Mouse (Mus musculus): Measurements from ENCODE around the gene 3110040M04Rik. TPM values are rescaled to one million over a fixed set of nuclear protein-coding genes. Genes with fewer than 3 reads are reported as not detected.
"Not testable (repeated sequence)": the region's sequence is repeated elsewhere in the genome, so short reads cannot be mapped to it uniquely, and the experiment has no call there.

The 3110040M04Rik gene
- polyA plus RNA-seq, 1 experiment from 2014 or later: 0.66 TPM

DNA sequence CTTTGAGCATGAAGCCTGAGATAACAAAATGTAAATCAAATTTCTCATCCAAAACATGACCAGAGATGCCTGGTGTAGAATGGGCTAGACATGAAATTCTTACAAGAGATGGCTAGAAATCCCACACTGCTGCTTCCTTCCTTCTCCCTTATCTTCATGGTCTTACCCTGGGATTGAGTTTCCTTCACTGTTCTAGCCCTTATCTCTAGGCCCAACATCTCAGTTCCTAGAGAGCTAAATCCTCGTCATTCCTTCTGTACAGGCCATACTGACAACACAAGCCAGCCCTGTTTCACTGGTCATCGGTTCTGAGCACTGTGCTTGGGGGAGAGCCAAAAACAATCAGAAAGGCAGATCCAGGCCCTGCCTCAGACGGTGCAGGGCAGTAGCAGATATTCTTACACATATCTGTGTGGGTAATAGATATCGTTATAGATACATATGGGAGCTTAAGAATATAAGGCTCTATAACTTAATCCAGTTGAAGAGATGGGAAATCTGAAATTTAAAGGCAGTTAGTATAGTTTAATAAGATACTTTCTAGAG is 17.0 kb upstream of the 3110040M04Rik start:
- not testable (repeated sequence) for H3K4me1 ChIP-seq (ENCODE audit: control insufficient read depth, insufficient read depth, low read length); H3K4me2 ChIP-seq (ENCODE audit: low read depth); H3K27ac ChIP-seq (ENCODE audit: low read depth, low read length); H3K27me3 ChIP-seq (ENCODE audit: control insufficient read depth, insufficient read depth, low read length); DNase-seq (ENCODE audit: low spot score); H3K9ac ChIP-seq (ENCODE audit: low read length); H3K36me3 ChIP-seq (ENCODE audit: control insufficient read depth, insufficient read depth, low read length); H3K9me3 ChIP-seq (ENCODE audit: control insufficient read depth, low read length); H3K4me3 ChIP-seq (ENCODE audit: low read depth, low read length); ATAC-seq (ENCODE audit: insufficient read depth, low FRiP score, low TSS enrichment)
- WGBS: 91% methylated on average over 4 of the region's 4 CpGs

DNA sequence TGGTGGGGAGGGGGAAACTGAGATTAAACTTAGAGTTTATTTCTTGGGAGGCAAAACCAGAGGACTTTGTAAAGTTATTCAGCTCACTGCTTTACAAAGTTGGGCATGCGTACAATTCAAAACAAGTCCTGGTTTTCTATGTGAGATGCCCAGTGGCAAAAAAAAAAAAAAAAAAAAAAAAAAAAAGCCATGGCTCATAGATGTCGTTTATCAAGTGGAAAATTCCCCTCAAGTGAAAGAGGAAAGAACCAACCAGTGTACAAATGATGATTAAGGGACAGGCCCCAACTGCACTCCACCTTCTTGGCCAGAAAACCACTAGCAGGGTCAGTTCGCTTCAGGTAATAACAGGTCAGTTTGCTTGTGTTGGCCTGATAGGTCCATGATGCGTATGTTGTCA is 15.5 kb upstream of the 3110040M04Rik start:
- Histone ChIP-seq H3K9me3 (ENCODE audit: control insufficient read depth, low read length) (no peaks in the 10 kb centered on the region), H3K27me3 (ENCODE audit: control insufficient read depth, insufficient read depth, low read length) (no peaks in the 10 kb centered on the region), H3K36me3 (ENCODE audit: control insufficient read depth, insufficient read depth, low read length) (no peaks in the 10 kb centered on the region), H3K4me3 (ENCODE audit: low read depth, low read length) (no peak overlapping the region), H3K4me2 (ENCODE audit: low read depth) (no peak overlapping the region), H3K4me1 (ENCODE audit: control insufficient read depth, insufficient read depth, low read length) (no peaks in the 10 kb centered on the region), H3K9ac (ENCODE audit: low read length) (no peak overlapping the region), H3K27ac (ENCODE audit: low read depth, low read length) (no peak overlapping the region)
- 92% methylated on average over 4 of the region's 4 CpGs for WGBS
- DNase-seq (ENCODE audit: low spot score) (no peak), ATAC-seq (ENCODE audit: insufficient read depth, low FRiP score, low TSS enrichment) (no peak)

DNA sequence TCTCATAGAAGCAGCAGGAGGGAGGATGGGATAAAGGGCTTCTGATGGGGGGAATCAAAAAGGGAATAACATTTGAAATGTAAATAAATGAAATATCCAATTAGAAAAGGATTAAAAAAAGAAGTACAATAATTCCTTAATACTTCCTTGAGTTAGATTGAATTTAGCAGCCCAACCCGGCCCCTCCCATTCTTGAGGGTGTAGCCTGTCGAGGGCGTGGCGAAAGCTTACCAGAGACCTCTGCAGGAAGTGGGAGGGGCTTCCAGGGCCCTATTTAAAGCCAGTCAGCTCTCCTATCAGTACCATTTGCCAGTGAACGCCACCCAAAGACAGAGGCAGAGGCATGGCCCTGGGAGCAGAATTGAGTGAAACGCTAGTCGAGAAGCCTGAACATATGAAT is 11.8 kb upstream of the 3110040M04Rik start, which contains the start of gene Gm8947:
Gm8947 (plus strand) TSS at position 302 of the 400 bp plus-strand sequence.
- no CpG with 5 or more reads among the region's 7 CpGs for WGBS
- H3K36me3 ChIP-seq (ENCODE audit: control insufficient read depth, insufficient read depth, low read length); H3K9me3 ChIP-seq (ENCODE audit: control insufficient read depth, low read length); H3K4me2 ChIP-seq (ENCODE audit: low read depth); ATAC-seq (ENCODE audit: insufficient read depth, low FRiP score, low TSS enrichment); H3K27me3 ChIP-seq (ENCODE audit: control insufficient read depth, insufficient read depth, low read length); DNase-seq (ENCODE audit: low spot score); H3K27ac ChIP-seq (ENCODE audit: low read depth, low read length); H3K4me1 ChIP-seq (ENCODE audit: control insufficient read depth, insufficient read depth, low read length); H3K9ac ChIP-seq (ENCODE audit: low read length); H3K4me3 ChIP-seq (ENCODE audit: low read depth, low read length): not testable (repeated sequence)

DNA sequence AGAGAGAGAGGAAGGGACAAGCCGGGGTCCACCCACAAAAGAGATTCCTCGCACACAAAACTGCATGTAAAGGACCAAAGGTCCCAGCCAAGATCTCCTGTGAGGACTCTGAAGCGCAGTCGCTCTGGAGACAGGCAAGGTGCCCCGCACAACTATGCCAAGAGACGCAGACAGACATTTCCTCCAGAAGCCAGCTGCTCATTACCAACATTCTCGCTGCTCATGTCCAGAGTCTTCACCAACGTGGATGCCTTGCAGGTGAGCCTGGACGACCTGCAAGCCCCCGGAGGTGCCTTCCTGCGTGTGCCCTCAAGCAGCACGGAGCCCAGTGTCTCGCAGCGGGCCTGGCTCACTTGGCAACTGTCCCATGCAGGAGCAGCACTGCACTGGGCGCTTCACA is 11.2 kb upstream of the 3110040M04Rik start:
- not testable (repeated sequence) for H3K36me3 ChIP-seq (ENCODE audit: control insufficient read depth, insufficient read depth, low read length); ATAC-seq (ENCODE audit: insufficient read depth, low FRiP score, low TSS enrichment)
- WGBS: 95% methylated on average over 13 of the region's 15 CpGs

DNA sequence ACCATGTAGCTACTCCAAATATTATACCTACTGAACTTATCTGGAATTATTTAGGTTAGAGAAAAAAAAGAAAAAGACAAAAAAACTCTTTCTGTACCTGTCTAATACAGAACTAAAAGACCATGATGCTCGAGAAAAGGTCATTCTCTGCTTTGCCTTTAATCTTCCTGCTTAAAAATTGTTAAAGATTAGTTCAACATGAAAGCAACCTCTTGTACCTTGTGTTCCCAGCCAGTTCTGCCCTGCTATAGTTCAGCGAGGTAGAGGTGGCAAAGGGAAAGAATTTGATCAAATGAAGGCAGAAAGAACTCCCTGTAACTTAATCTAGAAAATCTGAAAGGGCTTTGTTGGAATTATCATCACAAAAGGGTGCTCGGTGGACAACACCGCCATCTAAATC is 7.9 kb upstream of the 3110040M04Rik start:
- not testable (repeated sequence) for H3K4me3 ChIP-seq (ENCODE audit: low read depth, low read length); DNase-seq (ENCODE audit: low spot score); H3K9ac ChIP-seq (ENCODE audit: low read length); H3K9me3 ChIP-seq (ENCODE audit: control insufficient read depth, low read length); H3K4me1 ChIP-seq (ENCODE audit: control insufficient read depth, insufficient read depth, low read length); H3K4me2 ChIP-seq (ENCODE audit: low read depth); H3K36me3 ChIP-seq (ENCODE audit: control insufficient read depth, insufficient read depth, low read length); H3K27ac ChIP-seq (ENCODE audit: low read depth, low read length); H3K27me3 ChIP-seq (ENCODE audit: control insufficient read depth, insufficient read depth, low read length); ATAC-seq (ENCODE audit: insufficient read depth, low FRiP score, low TSS enrichment)
- WGBS: 76% methylated on average over 4 of the region's 4 CpGs

More for the DNA sequence above, 11.2 kb upstream of the 3110040M04Rik start:
- H3K9me3 ChIP-seq (ENCODE audit: control insufficient read depth, low read length); H3K4me2 ChIP-seq (ENCODE audit: low read depth); DNase-seq (ENCODE audit: low spot score); H3K4me3 ChIP-seq (ENCODE audit: low read depth, low read length); H3K4me1 ChIP-seq (ENCODE audit: control insufficient read depth, insufficient read depth, low read length); H3K27me3 ChIP-seq (ENCODE audit: control insufficient read depth, insufficient read depth, low read length); H3K9ac ChIP-seq (ENCODE audit: low read length); H3K27ac ChIP-seq (ENCODE audit: low read depth, low read length): not testable (repeated sequence)

DNA sequence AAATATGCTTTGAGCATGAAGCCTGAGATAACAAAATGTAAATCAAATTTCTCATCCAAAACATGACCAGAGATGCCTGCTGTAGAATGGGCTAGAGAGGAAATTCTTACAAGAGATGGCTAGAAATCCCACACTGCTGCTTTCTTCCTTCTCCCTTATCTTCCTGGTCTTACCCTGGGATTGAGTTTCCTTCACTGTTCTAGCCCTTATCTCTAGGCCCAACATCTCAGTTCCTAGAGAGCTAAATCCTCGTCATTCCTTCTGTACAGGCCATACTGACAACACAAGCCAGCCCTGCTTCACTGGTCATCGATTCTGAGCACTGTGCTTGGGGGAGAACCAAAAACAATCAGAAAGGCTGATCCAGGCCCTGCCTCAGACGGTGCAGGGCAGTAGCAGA is 7.2 kb upstream of the 3110040M04Rik start:
- WGBS: 80% methylated on average over 3 of the region's 3 CpGs
- H3K9me3 ChIP-seq (ENCODE audit: control insufficient read depth, low read length); H3K4me2 ChIP-seq (ENCODE audit: low read depth); ATAC-seq (ENCODE audit: insufficient read depth, low FRiP score, low TSS enrichment); H3K4me1 ChIP-seq (ENCODE audit: control insufficient read depth, insufficient read depth, low read length); H3K27ac ChIP-seq (ENCODE audit: low read depth, low read length); H3K4me3 ChIP-seq (ENCODE audit: low read depth, low read length); DNase-seq (ENCODE audit: low spot score); H3K27me3 ChIP-seq (ENCODE audit: control insufficient read depth, insufficient read depth, low read length); H3K36me3 ChIP-seq (ENCODE audit: control insufficient read depth, insufficient read depth, low read length); H3K9ac ChIP-seq (ENCODE audit: low read length): not testable (repeated sequence)

DNA sequence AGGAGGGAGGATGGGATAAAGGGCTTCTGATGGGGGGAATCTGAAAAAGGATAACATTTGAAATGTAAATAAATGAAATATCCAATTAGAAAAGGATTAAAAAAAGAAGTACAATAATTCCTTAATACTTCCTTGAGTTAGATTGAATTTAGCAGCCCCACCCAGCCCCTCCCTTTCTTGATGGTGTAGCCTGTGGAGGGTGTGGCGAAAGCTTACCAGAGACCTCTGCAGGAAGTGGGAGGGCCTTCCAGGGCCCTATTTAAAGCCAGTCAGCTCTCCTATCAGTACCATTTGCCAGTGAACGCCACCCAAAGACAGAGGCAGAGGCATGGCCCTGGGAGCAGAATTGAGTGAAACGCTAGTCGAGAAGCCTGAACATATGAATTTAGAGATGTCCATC is 5.8 kb upstream of the 3110040M04Rik start, which contains the start of gene Gm47995:
Gm47995 (plus strand) TSS at position 329 of the 400 bp plus-strand sequence.
- 100% methylated on average over 2 of the region's 4 CpGs for WGBS
- not testable (repeated sequence) for H3K27me3 ChIP-seq (ENCODE audit: control insufficient read depth, insufficient read depth, low read length); H3K27ac ChIP-seq (ENCODE audit: low read depth, low read length)

DNA sequence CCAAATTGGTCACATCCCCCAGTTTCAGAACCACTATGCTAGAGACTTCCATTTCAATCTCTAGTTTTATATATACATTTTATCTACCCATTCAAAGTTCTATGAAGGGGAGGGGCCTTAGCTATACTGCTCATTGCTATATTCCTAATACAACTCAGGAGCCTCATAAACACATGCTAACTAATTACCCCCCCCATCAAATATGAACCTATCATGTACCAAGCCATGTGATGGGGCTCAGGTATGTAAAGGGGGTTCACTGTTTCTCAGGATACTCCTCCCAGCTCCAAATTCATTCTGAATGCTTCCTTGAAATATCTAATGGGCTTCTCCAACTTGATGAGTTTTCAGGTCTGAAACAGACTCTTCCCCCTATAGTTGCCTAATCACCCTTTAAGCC is 3.3 kb upstream of the 3110040M04Rik start:
- not testable (repeated sequence) for DNase-seq (ENCODE audit: low spot score); ATAC-seq (ENCODE audit: insufficient read depth, low FRiP score, low TSS enrichment); H3K27ac ChIP-seq (ENCODE audit: low read depth, low read length); H3K4me1 ChIP-seq (ENCODE audit: control insufficient read depth, insufficient read depth, low read length); H3K27me3 ChIP-seq (ENCODE audit: control insufficient read depth, insufficient read depth, low read length); H3K36me3 ChIP-seq (ENCODE audit: control insufficient read depth, insufficient read depth, low read length); H3K9ac ChIP-seq (ENCODE audit: low read length); H3K9me3 ChIP-seq (ENCODE audit: control insufficient read depth, low read length); H3K4me2 ChIP-seq (ENCODE audit: low read depth); H3K4me3 ChIP-seq (ENCODE audit: low read depth, low read length)

More for the DNA sequence above, 5.8 kb upstream of the 3110040M04Rik start, which contains the start of gene Gm47995:
- H3K4me2 ChIP-seq (ENCODE audit: low read depth); H3K9me3 ChIP-seq (ENCODE audit: control insufficient read depth, low read length); H3K9ac ChIP-seq (ENCODE audit: low read length); H3K4me1 ChIP-seq (ENCODE audit: control insufficient read depth, insufficient read depth, low read length); H3K36me3 ChIP-seq (ENCODE audit: control insufficient read depth, insufficient read depth, low read length); H3K4me3 ChIP-seq (ENCODE audit: low read depth, low read length); DNase-seq (ENCODE audit: low spot score); ATAC-seq (ENCODE audit: insufficient read depth, low FRiP score, low TSS enrichment): not testable (repeated sequence)

DNA sequence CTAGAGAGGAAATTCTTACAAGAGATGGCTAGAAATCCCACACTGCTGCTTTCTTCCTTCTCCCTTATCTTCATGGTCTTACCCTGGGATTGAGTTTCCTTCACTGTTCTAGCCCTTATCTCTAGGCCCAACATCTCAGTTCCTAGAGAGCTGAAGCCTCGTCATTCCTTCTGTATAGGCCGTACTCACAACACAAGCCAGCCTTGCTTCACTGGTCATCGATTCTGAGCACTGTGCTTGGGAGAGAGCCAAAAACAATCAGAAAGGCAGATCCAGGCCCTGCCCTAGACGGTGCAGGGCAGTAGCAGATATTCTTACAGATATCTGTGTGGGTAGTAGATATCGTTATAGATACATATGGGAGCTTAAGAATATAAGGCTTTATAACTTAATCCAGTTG is 1.1 kb upstream of the 3110040M04Rik start:
- not testable (repeated sequence) for H3K27me3 ChIP-seq (ENCODE audit: control insufficient read depth, insufficient read depth, low read length); H3K4me2 ChIP-seq (ENCODE audit: low read depth); H3K27ac ChIP-seq (ENCODE audit: low read depth, low read length); ATAC-seq (ENCODE audit: insufficient read depth, low FRiP score, low TSS enrichment); H3K4me3 ChIP-seq (ENCODE audit: low read depth, low read length); DNase-seq (ENCODE audit: low spot score); H3K9ac ChIP-seq (ENCODE audit: low read length); H3K4me1 ChIP-seq (ENCODE audit: control insufficient read depth, insufficient read depth, low read length); H3K9me3 ChIP-seq (ENCODE audit: control insufficient read depth, low read length); H3K36me3 ChIP-seq (ENCODE audit: control insufficient read depth, insufficient read depth, low read length)
- 83% methylated on average over 3 of the region's 5 CpGs for WGBS
